Mouse (Mus musculus) erythroblast, embryonic 14.5 days (primary cell): ENCODE data around the gene Robo2.

Experiments used
- GATA1 ChIP-seq: IDR thresholded peaks from 2 replicates; pipeline ENCODE4 v1.6.1; 2012; ENCODE audit warnings: low read length, inconsistent platforms, mixed read lengths
- TAL1 ChIP-seq: IDR thresholded peaks from 3 replicates; pipeline ENCODE4 v1.6.1; 2012; ENCODE audit warnings: low read length, inconsistent platforms, mixed read lengths

- TF ChIP-seq TAL1, result no peak
- no peak for TF ChIP-seq GATA1
Measured at GRCm38 (mm10) chr16:73908504-73908903, 503.1 kb downstream of the Robo2 start.
